Mouse (Mus musculus): ENCODE results near the gene Olfr49.

Olfr49 gene

DNA sequence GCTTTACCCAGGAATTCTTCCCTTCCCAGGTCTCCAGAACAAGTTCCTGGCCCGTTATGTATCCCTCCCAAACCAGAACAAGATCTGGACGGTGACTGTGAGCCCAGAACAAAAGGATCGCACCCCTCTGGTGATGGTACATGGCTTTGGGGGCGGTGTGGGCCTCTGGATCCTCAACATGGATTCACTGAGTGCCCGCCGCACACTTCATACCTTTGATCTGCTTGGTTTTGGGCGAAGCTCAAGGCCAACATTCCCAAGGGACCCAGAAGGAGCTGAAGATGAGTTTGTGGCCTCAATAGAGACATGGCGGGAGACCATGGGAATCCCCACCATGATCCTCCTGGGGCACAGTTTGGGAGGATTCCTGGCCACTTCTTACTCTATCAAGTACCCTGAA, 22.1 kb downstream of the Olfr49 start:
- no peak for DNase-seq (ENCODE audit: low read depth, low spot score)

DNA sequence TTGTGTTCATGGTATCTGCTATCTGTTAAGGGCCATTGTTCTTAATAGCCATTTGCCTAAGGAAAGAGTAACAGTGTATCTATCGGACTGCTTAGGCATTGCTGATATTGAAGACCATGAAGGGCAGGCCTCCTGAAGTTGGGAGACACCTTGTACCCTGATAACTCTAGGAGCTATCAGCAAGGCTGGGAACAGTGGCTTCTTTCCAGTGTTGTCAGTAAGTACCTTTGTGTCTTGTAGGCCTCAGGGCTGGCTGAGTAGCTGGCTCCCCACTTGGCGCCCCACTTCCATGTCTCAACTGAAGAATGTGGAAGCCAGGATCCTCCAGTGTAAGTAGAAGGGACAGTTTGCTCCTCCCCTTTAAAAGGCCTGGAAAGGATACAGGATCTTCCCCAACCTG, 23.4 kb downstream of the Olfr49 start:
- no peak for DNase-seq (ENCODE audit: low read depth, low spot score)

DNA sequence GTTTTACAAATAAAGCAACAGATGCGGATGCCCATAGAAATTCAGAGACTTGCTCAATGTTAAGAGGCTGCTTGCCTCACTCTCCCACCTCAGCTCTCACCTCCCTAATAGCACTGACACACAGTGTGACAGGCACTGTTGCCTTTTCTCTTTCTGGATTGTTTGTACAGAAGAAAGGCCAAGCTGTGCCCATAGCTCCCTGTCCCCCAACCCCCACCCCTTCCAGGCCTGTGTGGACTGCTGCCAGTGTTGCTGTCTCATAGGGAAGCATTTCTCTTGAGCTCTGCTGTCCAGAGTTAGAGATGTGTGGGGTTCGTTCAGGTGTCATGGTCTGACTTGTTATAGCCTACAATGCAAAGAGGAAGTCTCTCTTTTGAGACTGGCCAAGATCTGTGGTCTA, 24.5 kb downstream of the Olfr49 start:
- DNase-seq (ENCODE audit: low read depth, low spot score): no peak

DNA sequence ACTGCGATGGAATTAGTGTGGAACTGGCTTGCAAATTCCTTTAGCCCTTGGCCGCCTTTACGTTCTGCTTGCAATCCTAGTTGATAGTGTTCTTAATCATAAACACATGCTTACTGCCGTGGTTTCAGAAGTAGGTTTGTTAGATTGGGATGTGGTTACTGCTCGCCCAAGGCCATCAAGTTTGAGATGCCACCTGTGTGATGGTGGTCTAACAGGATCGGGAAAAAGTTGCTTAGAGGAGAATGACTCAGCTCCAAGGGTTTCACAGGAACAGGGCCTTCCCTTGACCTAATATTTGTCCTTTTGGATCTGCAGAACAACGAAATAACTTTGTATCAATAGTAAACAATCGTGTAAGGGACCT, 25.0 kb downstream of the Olfr49 start:
- no peak for DNase-seq (ENCODE audit: low read depth, low spot score)

DNA sequence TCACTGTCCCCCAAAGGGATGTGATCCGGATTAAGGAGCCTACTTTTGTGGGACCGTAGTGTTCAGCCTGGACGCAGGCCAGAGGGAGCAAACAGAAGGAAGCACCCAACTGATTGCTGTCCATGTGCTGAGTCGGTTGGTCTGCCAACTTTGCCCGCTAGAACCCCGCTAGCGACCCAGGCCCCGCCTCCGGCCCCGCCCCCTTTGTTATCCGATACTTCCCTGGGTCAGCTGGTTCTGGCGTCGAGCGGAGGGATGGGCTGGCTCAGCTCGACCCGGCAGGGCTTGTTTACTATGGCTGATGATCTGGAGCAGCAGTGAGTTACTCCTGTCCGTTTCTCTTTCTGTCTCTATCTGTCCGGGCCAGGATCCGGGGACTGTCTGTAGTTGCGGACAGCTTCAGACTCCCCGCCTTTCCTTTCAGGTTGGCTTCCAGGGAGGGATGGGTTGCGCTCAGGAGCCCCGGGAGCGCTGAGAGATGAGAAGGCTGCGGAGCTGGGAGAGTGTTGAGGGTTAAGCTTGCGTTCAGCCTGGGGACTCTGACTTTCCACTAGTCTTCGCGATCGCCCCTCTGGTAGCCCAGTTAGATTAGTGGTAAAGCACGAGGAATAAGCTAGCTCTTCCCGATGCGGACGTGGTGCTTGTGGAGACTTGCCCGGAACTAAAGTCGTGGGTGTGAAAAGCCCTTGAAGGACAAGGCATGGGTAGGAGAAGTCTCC, 25.6 kb downstream of the Olfr49 start:
- DNase-seq (ENCODE audit: low read depth, low spot score): peak; percentile 91

DNA sequence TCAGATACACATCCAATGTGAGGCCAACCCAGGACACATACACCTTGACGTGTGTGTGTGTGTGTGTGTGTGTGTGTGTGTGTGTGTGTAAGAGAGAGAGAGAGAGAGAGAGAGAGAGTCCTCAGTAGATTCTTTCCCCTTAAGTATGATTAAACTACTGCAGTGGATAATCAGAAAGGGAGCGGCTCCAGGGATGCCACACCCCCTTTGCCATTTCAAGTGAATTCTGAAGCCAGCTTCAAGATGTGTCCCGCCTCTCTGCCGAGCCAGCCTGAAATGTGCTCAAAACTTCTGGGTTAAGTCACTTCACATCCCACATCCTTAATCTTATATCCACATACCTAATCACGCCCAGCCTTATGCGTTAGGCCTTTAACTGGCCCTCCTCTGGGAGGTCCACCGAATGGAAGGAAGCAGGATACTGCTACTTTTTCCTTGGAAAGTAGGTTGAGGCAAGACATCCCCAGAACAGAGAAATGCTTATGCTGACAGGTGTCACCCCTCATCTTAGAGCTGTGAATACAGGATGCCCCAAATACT, 26.5 kb downstream of the Olfr49 start:
- no peak for DNase-seq (ENCODE audit: low read depth, low spot score)

- no peak for DNase-seq (ENCODE audit: low read depth, low spot score)
Observed at GRCm38 (mm10) chr14:54254670-54255202, 30.0 kb downstream of the Olfr49 start.

DNA sequence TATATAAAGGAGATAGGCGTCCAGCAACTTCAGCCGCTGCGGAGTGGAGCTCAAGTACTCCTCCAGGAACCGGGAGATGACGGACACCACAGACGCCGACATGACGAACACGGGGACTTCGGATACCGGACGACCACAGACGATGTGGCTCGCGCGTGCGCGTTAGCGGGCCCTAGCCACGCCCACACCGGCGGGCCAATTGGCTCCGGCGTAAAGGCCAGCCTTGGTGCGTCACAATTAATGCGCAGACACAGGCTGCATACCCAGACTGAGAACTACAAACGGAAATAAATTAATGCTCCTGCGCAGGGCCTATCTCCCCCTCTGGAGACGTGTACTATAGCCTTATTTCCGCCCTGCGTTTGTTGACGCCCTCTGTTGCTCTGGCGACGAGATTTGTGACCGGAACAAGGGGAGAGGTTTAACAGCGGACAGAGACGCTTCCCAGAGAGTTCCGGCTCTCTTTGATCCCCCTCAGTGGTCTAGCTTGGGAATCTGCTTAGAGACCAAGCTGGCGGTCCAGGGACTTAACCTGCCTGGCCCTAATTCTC, 30.9 kb downstream of the Olfr49 start, which contains the start of the genes Dad1 and Abhd4:
TSS of gene Dad1 (minus strand) at position 364 of the 551 bp plus-strand sequence.
TSS of gene Abhd4 (plus strand) at position 448 of the 551 bp plus-strand sequence.
- peak; percentile 97 for DNase-seq (ENCODE audit: low read depth, low spot score)

- DNase-seq (ENCODE audit: low read depth, low spot score): no peak
Observed at GRCm38 (mm10) chr14:54250122-54250521, 34.6 kb downstream of the Olfr49 start.

- DNase-seq (ENCODE audit: low read depth, low spot score): no peak
Observed at GRCm38 (mm10) chr14:54249326-54249725, 35.4 kb downstream of the Olfr49 start.

DNA sequence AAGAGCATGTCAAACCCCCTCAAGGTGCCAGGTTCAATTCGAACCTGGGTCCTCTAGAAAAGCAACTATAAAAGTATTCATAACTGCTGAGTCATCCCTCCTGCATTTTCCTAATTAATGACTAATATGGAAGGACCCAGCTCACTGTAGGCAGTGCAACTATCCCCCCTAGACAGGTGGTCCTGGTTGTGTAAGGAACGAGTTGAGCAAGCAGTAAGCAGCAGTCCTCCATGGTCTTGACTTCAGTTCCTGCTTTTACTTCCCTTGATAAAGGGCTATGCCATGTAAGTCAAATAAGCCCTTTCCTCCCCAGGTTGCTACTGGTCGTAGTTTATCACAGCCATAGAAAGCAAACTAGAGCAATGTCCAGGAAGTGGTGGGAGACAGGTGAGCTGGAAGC, 38.5 kb downstream of the Olfr49 start:
- no peak for DNase-seq (ENCODE audit: low read depth, low spot score)

DNA sequence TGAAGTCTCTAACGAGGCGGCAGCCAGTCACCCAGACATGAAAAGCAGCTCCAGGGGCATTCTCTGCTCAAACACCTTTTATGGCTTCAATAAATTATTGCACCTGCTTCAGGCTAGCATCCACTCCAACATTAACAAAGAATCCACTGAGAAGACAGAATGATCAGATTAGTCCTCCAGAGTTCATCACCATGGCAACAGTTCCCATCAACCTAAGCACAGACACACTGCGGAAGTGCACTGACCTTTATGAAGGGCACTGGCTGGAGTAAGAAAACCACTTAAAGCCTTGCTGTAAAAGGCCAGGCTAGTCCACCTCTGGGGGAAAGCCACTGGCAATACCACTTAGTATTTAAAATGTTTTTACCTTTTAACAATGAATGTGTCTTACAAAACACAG, 40.6 kb downstream of the Olfr49 start:
- DNase-seq (ENCODE audit: low read depth, low spot score): no peak

- no peak for DNase-seq (ENCODE audit: low read depth, low spot score)
Observed at GRCm38 (mm10) chr14:54240542-54240941, 44.2 kb downstream of the Olfr49 start.

GRCm38 (mm10) chr14:54239002-54239736, 45.6 kb downstream of the Olfr49 start:
- peak; percentile 79 for DNase-seq (ENCODE audit: low read depth, low spot score)

DNA sequence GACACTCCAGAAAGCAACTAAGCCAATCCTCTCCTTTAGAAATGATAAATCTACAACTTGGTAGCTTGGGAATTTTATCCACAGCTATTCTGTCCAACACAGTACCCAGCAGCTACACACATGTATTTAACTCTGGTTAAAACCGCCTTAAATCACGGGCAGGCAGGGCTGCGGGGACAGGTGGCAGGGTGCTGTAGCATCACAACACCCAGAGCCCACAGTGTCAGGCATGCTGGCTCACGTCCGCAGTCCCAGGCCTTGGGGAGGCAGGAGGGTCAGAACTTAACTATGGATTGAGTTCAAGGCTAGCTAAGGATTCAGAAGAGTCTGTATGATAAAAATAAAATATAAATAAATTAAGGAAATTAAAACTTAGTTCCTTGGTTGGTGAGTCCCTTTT, 47.9 kb downstream of the Olfr49 start:
- no peak for DNase-seq (ENCODE audit: low read depth, low spot score)

DNA sequence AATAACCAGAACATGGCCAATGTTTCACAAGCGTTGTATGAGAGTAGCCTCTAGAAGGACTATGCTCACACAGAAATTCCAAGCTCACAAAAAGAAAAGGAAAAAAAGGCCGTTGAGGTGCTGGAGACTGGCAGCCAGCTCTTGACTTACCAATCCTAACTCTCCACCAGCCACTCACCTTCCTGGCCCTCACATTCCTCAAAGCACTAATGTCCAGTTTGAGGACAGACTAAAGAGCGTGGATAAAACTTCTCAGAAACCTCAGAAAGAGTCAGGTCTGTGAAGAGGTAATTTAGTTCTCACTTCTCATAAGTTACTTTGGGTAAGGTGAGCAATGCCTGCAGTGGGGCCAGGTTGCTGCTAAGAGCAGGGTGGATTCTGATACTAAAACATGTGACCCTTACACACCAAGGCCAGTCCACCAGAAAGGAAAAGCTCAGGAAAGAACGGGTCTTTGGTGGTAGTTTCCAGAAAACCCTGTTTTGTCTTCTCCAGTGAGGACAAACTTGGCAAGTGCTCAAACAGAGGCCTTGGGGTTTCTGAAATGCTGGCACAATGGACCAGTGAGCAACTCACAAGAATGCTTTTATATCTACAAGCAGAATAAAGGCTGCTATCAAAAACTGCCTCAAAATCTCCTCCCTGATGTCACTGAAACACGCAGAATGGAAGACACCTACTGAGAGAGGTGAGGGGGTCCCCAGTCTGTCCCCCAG, 48.8 kb downstream of the Olfr49 start:
- DNase-seq (ENCODE audit: low read depth, low spot score): no peak

- no peak for DNase-seq (ENCODE audit: low read depth, low spot score)
Observed at GRCm38 (mm10) chr14:54234231-54235040, 50.3 kb downstream of the Olfr49 start.

DNA sequence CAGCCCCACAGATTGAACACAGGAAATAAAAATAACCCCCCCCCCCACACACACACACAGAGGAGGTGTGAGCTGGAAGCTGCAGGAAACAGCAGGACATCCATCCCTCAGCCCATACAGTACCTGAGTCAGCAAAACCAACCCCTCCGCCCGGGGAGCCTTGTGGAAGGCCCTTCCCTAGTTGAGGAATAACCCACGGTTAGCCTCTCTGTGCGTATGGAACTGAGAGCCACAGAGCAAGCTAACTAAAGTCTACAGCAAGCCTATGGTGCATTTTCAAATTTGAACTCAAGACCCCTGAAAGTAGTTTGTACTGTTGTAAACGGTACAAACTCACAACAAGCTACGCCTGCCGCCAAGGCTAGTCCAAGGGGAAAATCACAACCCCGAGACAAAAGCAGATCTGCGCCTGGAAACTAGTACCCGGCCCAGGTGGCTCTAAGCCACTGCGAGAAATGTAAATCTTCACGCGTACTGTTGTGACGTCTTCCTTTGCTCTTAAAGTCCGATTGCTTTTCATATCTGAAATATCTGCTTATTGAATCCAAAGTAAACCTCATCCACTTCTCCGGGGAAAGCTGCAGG, 51.1 kb downstream of the Olfr49 start:
- no peak for DNase-seq (ENCODE audit: low read depth, low spot score)

GRCm38 (mm10) chr14:54232811-54233558, 51.8 kb downstream of the Olfr49 start:
- DNase-seq (ENCODE audit: low read depth, low spot score): no peak

GRCm38 (mm10) chr14:54232143-54232542, 52.6 kb downstream of the Olfr49 start:
- no peak for DNase-seq (ENCODE audit: low read depth, low spot score)
